Mouse (Mus musculus) forebrain, embryonic 16.5 days (tissue): ENCODE data around the gene Nabp1. TPM values are rescaled to one million over a fixed set of nuclear protein-coding genes. Genes with fewer than 3 reads are reported as not detected.

Experiments used
- ATAC-seq: fragments of 200-750 bp; cut with Nextera tagmentation; 2 replicates; pipeline ENCODE4 v1.8.0; 2017; ENCODE audit warnings: mild to moderate bottlenecking, moderate library complexity
- H3K27ac ChIP-seq: fragments of 300-500 bp; sonication (generic); 2 replicates; pipeline ENCODE4 v1.5.1; 2014; ENCODE audit warnings: low read length, control low read depth
- H3K27me3 ChIP-seq: fragments of 300-500 bp; sonication (generic); replicated peaks from 2 replicates; pipeline ENCODE4 v1.6.1; 2014; ENCODE audit warnings: low read length; ENCODE audit not compliant: control insufficient read depth, insufficient read depth
- H3K36me3 ChIP-seq: fragments of 300-500 bp; sonication (generic); 2 replicates; pipeline ENCODE4 v1.6.1; 2014; ENCODE audit not compliant: control insufficient read depth, insufficient read depth
- H3K4me1 ChIP-seq: fragments of 300-500 bp; sonication (generic); replicated peaks from 2 replicates; pipeline ENCODE4 v1.6.1; 2014; ENCODE audit warnings: low read length; ENCODE audit not compliant: control insufficient read depth, insufficient read depth
- H3K4me2 ChIP-seq: fragments of 300-500 bp; sonication (generic); 2 replicates; pipeline ENCODE4 v1.6.1; 2014; ENCODE audit warnings: mild to moderate bottlenecking, low read length, control low read depth
- H3K4me3 ChIP-seq: fragments of 300-500 bp; sonication (generic); replicated peaks from 2 replicates; pipeline ENCODE4 v1.5.1; 2014; ENCODE audit warnings: mild to moderate bottlenecking, low read length, control low read depth
- H3K9ac ChIP-seq: fragments of 300-500 bp; sonication (generic); replicated peaks from 2 replicates; pipeline ENCODE4 v1.6.1; 2014; ENCODE audit warnings: low read depth, low read length, control low read depth
- H3K9me3 ChIP-seq: fragments of 300-500 bp; sonication (generic); 2 replicates; pipeline ENCODE4 v1.6.1; 2016; ENCODE audit warnings: low read length; ENCODE audit not compliant: control insufficient read depth
- WGBS: fragments of 180-500 bp; shearing (Covaris S2); extraction: QIAGEN DNeasy Blood & Tissue Kit; methylation state at CpG from one replicate; pipeline ENCODE4 v1.1.7; 2014; 5-methylcytosine and 5-hydroxymethylcytosine counted together
- polyA plus RNA-seq: library from polyadenylated mRNA; unstranded; fragments of >200 nt; fragmentation: Nextera tagmentation; extraction: Ambion mirVana; gene quantifications from 2 replicates; pipeline ENCODE4 v1.2.1, GENCODE M21; 2015

Nabp1 gene
- polyA plus RNA-seq, 1 experiment from 2014 or later = 10.2 TPM

GRCm38 (mm10) chr1:51512326-51512725 is 34.1 kb upstream of the Nabp1 start:
- ATAC-seq = no peak
- no peak overlapping the region for H3K4me2 ChIP-seq
- no peak overlapping the region for H3K4me3 ChIP-seq
- no peak overlapping the region for H3K27ac ChIP-seq
- H3K9me3 ChIP-seq = no peaks in the 10 kb centered on the region
- H3K27me3 ChIP-seq = no peaks in the 10 kb centered on the region
- no peak overlapping the region for H3K9ac ChIP-seq
- H3K36me3 ChIP-seq = no peaks in the 10 kb centered on the region
- H3K4me1 ChIP-seq = peaks cover 7% of the 10 kb centered on the region
- WGBS = 91% methylated on average over 2 of the region's 2 CpGs

GRCm38 (mm10) chr1:51509776-51510175 is 31.6 kb upstream of the Nabp1 start:
- no peaks in the 10 kb centered on the region for H3K9me3 ChIP-seq
- H3K4me2 ChIP-seq = no peak overlapping the region
- ATAC-seq = no peak
- 78% methylated on average over 8 of the region's 8 CpGs for WGBS
- H3K27me3 ChIP-seq = no peaks in the 10 kb centered on the region
- H3K4me3 ChIP-seq = no peak overlapping the region
- peaks cover 7% of the 10 kb centered on the region for H3K4me1 ChIP-seq
- H3K36me3 ChIP-seq = no peaks in the 10 kb centered on the region
- no peak overlapping the region for H3K9ac ChIP-seq
- no peak overlapping the region for H3K27ac ChIP-seq

- H3K9me3 ChIP-seq = no peaks in the 10 kb centered on the region
- 7% methylated on average over 7 of the region's 7 CpGs for WGBS
- no peak overlapping the region for H3K27ac ChIP-seq
- H3K4me3 ChIP-seq = no peak overlapping the region
- no peaks in the 10 kb centered on the region for H3K36me3 ChIP-seq
- H3K9ac ChIP-seq = no peak overlapping the region
- no peaks in the 10 kb centered on the region for H3K27me3 ChIP-seq
- no peak for ATAC-seq
- peaks cover 7% of the 10 kb centered on the region for H3K4me1 ChIP-seq
- H3K4me2 ChIP-seq = no peak overlapping the region
Measured at GRCm38 (mm10) chr1:51509083-51509482, 30.9 kb upstream of the Nabp1 start.

GRCm38 (mm10) chr1:51508543-51508942 is 30.3 kb upstream of the Nabp1 start:
- H3K27me3 ChIP-seq = no peaks in the 10 kb centered on the region
- no peaks in the 10 kb centered on the region for H3K36me3 ChIP-seq
- H3K4me2 ChIP-seq = no peak overlapping the region
- H3K4me3 ChIP-seq = no peak overlapping the region
- 57% methylated on average over 3 of the region's 3 CpGs for WGBS
- H3K27ac ChIP-seq = no peak overlapping the region
- peaks cover 7% of the 10 kb centered on the region for H3K4me1 ChIP-seq
- no peak overlapping the region for H3K9ac ChIP-seq
- ATAC-seq = no peak
- H3K9me3 ChIP-seq = no peaks in the 10 kb centered on the region

GRCm38 (mm10) chr1:51507436-51507835 is 29.2 kb upstream of the Nabp1 start:
- H3K4me2 ChIP-seq = no peak overlapping the region
- no peak overlapping the region for H3K27ac ChIP-seq
- H3K4me1 ChIP-seq = no peaks in the 10 kb centered on the region
- no peaks in the 10 kb centered on the region for H3K27me3 ChIP-seq
- no peak for ATAC-seq
- no peaks in the 10 kb centered on the region for H3K36me3 ChIP-seq
- 78% methylated on average over 5 of the region's 5 CpGs for WGBS
- H3K9ac ChIP-seq = no peak overlapping the region
- H3K9me3 ChIP-seq = no peaks in the 10 kb centered on the region
- no peak overlapping the region for H3K4me3 ChIP-seq

GRCm38 (mm10) chr1:51506236-51506635 is 28.0 kb upstream of the Nabp1 start:
- WGBS = 92% methylated on average over 4 of the region's 4 CpGs
- Histone ChIP-seq H3K4me2 (no peak overlapping the region), H3K4me1 (no peaks in the 10 kb centered on the region), H3K4me3 (no peak overlapping the region), H3K36me3 (no peaks in the 10 kb centered on the region), H3K9me3 (no peaks in the 10 kb centered on the region), H3K9ac (no peak overlapping the region), H3K27ac (no peak overlapping the region), H3K27me3 (no peaks in the 10 kb centered on the region)
- no peak for ATAC-seq

GRCm38 (mm10) chr1:51505632-51506031 is 27.4 kb upstream of the Nabp1 start:
- no peak overlapping the region for H3K27ac ChIP-seq

GRCm38 (mm10) chr1:51503055-51503454 is 24.8 kb upstream of the Nabp1 start:
- H3K4me1 ChIP-seq = no peaks in the 10 kb centered on the region
- no peak overlapping the region for H3K27ac ChIP-seq
- no peak for ATAC-seq
- no peaks in the 10 kb centered on the region for H3K36me3 ChIP-seq
- no peak overlapping the region for H3K4me2 ChIP-seq
- H3K4me3 ChIP-seq = no peak overlapping the region
- no peaks in the 10 kb centered on the region for H3K9me3 ChIP-seq
- H3K9ac ChIP-seq = no peak overlapping the region
- no peaks in the 10 kb centered on the region for H3K27me3 ChIP-seq
- WGBS = 85% methylated on average over 2 of the region's 2 CpGs

More at GRCm38 (mm10) chr1:51505632-51506031, 27.4 kb upstream of the Nabp1 start:
- no peaks in the 10 kb centered on the region for H3K27me3 ChIP-seq
- ATAC-seq = no peak
- no peak overlapping the region for H3K9ac ChIP-seq
- H3K9me3 ChIP-seq = no peaks in the 10 kb centered on the region
- H3K36me3 ChIP-seq = no peaks in the 10 kb centered on the region
- no peak overlapping the region for H3K4me2 ChIP-seq
- no peaks in the 10 kb centered on the region for H3K4me1 ChIP-seq
- H3K4me3 ChIP-seq = no peak overlapping the region
- 90% methylated on average over 1 of the region's 1 CpGs for WGBS

GRCm38 (mm10) chr1:51502353-51502752 is 24.1 kb upstream of the Nabp1 start:
- Histone ChIP-seq H3K4me1 (no peaks in the 10 kb centered on the region), H3K9me3 (no peaks in the 10 kb centered on the region), H3K27ac (no peak overlapping the region), H3K27me3 (no peaks in the 10 kb centered on the region), H3K4me3 (no peak overlapping the region), H3K4me2 (no peak overlapping the region), H3K36me3 (no peaks in the 10 kb centered on the region), H3K9ac (no peak overlapping the region)
- 86% methylated on average over 5 of the region's 5 CpGs for WGBS
- ATAC-seq = no peak

GRCm38 (mm10) chr1:51501251-51501650 is 23.0 kb upstream of the Nabp1 start:
- WGBS = 79% methylated on average over 12 of the region's 12 CpGs
- no peak overlapping the region for H3K4me2 ChIP-seq
- no peak overlapping the region for H3K27ac ChIP-seq
- ATAC-seq = no peak
- no peak overlapping the region for H3K9ac ChIP-seq
- H3K27me3 ChIP-seq = no peaks in the 10 kb centered on the region
- no peak overlapping the region for H3K4me3 ChIP-seq
- H3K36me3 ChIP-seq = no peaks in the 10 kb centered on the region
- H3K9me3 ChIP-seq = no peaks in the 10 kb centered on the region
- H3K4me1 ChIP-seq = no peaks in the 10 kb centered on the region
